Mouse (Mus musculus) intestine, postnatal 0 days (tissue): Measurements from ENCODE around the gene Eif4enif1. TPM values are rescaled to one million over a fixed set of nuclear protein-coding genes. Genes with fewer than 3 reads are reported as not detected.
"Not testable (repeated sequence)": the region's sequence is repeated elsewhere in the genome, so short reads cannot be mapped to it uniquely, and the experiment has no call there.

ENCODE experiments used
- ATAC-seq: fragments of 200-750 bp; cut with Nextera tagmentation; 2 replicates; pipeline ENCODE4 v1.8.0; 2017; ENCODE audit warnings: mild to moderate bottlenecking, moderate TSS enrichment, moderate library complexity
- H3K27ac ChIP-seq: fragments of 300-500 bp; sonication (generic); 2 replicates; pipeline ENCODE4 v1.5.1; 2014; ENCODE audit warnings: mild to moderate bottlenecking, low read depth, low read length, moderate library complexity
- H3K27me3 ChIP-seq: fragments of 300-500 bp; sonication (generic); replicated peaks from 2 replicates; pipeline ENCODE4 v1.6.1; 2014; ENCODE audit warnings: low read length, mixed read lengths; ENCODE audit not compliant: control insufficient read depth, insufficient read depth
- H3K36me3 ChIP-seq: fragments of 300-500 bp; sonication (generic); 2 replicates; pipeline ENCODE4 v1.6.1; 2014; ENCODE audit warnings: mild to moderate bottlenecking, moderate library complexity; ENCODE audit not compliant: control insufficient read depth, insufficient read depth
- H3K4me1 ChIP-seq: fragments of 300-500 bp; sonication (generic); replicated peaks from 2 replicates; pipeline ENCODE4 v1.6.1; 2014; ENCODE audit warnings: antibody characterized with exemption, low read length, mixed read lengths; ENCODE audit not compliant: control insufficient read depth, insufficient read depth
- H3K4me2 ChIP-seq: fragments of 300-500 bp; sonication (generic); replicated peaks from 2 replicates; pipeline ENCODE4 v1.6.1; 2014; ENCODE audit warnings: low read depth, mild to moderate bottlenecking, moderate library complexity
- H3K4me3 ChIP-seq: fragments of 300-500 bp; sonication (generic); 2 replicates; pipeline ENCODE4 v1.5.1; 2014; ENCODE audit warnings: low read depth, low read length
- H3K9ac ChIP-seq: fragments of 300-500 bp; sonication (generic); 2 replicates; pipeline ENCODE4 v1.6.1; 2014; ENCODE audit warnings: mild to moderate bottlenecking, low read depth, low read length
- H3K9me3 ChIP-seq: fragments of 300-500 bp; sonication (generic); 2 replicates; pipeline ENCODE4 v1.6.1; 2016; ENCODE audit warnings: mixed run types; ENCODE audit not compliant: control insufficient read depth
- WGBS: fragments of 180-500 bp; shearing (Covaris S2); extraction: QIAGEN DNeasy Blood & Tissue Kit; methylation state at CpG from one replicate; pipeline ENCODE4 v1.1.7; 2014; 5-methylcytosine and 5-hydroxymethylcytosine counted together
- polyA plus RNA-seq: library from polyadenylated mRNA; unstranded; fragments of >200 nt; fragmentation: Nextera tagmentation; extraction: Ambion mirVana; gene quantifications from 2 replicates; pipeline ENCODE4 v1.2.1, GENCODE M21; 2015

Gene Eif4enif1
- polyA plus RNA-seq, 1 experiment from 2014 or later, result 14.3 TPM

GRCm38 (mm10) chr11:3165210-3165782 is 36.9 kb upstream of the Eif4enif1 start:
- ATAC-seq, result peak; percentile 22
- H3K4me3 ChIP-seq, H3K27ac ChIP-seq, H3K9ac ChIP-seq, H3K4me1 ChIP-seq, H3K4me2 ChIP-seq, H3K27me3 ChIP-seq, H3K36me3 ChIP-seq: not testable (repeated sequence)
- peaks cover 15% of the 10 kb centered on the region for H3K9me3 ChIP-seq
- WGBS, result 79% methylated on average over 3 of the region's 5 CpGs

- H3K9ac ChIP-seq, H3K4me3 ChIP-seq, H3K27ac ChIP-seq, H3K36me3 ChIP-seq, H3K4me1 ChIP-seq, H3K4me2 ChIP-seq, ATAC-seq, H3K27me3 ChIP-seq: not testable (repeated sequence)
- H3K9me3 ChIP-seq, result peaks cover 14% of the 10 kb centered on the region
Measured at GRCm38 (mm10) chr11:3166321-3166720, 35.9 kb upstream of the Eif4enif1 start.

GRCm38 (mm10) chr11:3167129-3167528 is 35.1 kb upstream of the Eif4enif1 start:
- 95% methylated on average over 4 of the region's 4 CpGs for WGBS
- not testable (repeated sequence) for H3K4me2 ChIP-seq, H3K4me1 ChIP-seq, H3K36me3 ChIP-seq, H3K27me3 ChIP-seq, H3K27ac ChIP-seq, H3K4me3 ChIP-seq, H3K9ac ChIP-seq
- H3K9me3 ChIP-seq, result peaks cover 18% of the 10 kb centered on the region
- ATAC-seq, result peak; percentile 11; the same call in 1 of the 2 replicates

GRCm38 (mm10) chr11:3167571-3168001 is 34.6 kb upstream of the Eif4enif1 start:
- WGBS, result 75% methylated on average over 4 of the region's 4 CpGs
- ATAC-seq, result peak; percentile 7; the same call in 1 of the 2 replicates
- H3K36me3 ChIP-seq, H3K27ac ChIP-seq, H3K4me3 ChIP-seq, H3K4me2 ChIP-seq, H3K27me3 ChIP-seq, H3K9ac ChIP-seq, H3K4me1 ChIP-seq: not testable (repeated sequence)
- H3K9me3 ChIP-seq, result peaks cover 14% of the 10 kb centered on the region

GRCm38 (mm10) chr11:3169042-3169441 is 33.1 kb upstream of the Eif4enif1 start:
- WGBS, result 60% methylated on average over 2 of the region's 2 CpGs
- not testable (repeated sequence) for H3K4me1 ChIP-seq, H3K36me3 ChIP-seq, H3K27ac ChIP-seq, H3K9ac ChIP-seq, H3K27me3 ChIP-seq, H3K4me3 ChIP-seq, H3K4me2 ChIP-seq
- ATAC-seq, result peak; percentile 17; the same call in 1 of the 2 replicates
- peaks cover 20% of the 10 kb centered on the region for H3K9me3 ChIP-seq

- H3K4me2 ChIP-seq, H3K27ac ChIP-seq, H3K36me3 ChIP-seq, H3K9ac ChIP-seq, ATAC-seq, H3K27me3 ChIP-seq, H3K4me1 ChIP-seq, H3K4me3 ChIP-seq: not testable (repeated sequence)
- WGBS, result 75% methylated on average over 1 of the region's 1 CpGs
- peaks cover 16% of the 10 kb centered on the region for H3K9me3 ChIP-seq
Measured at GRCm38 (mm10) chr11:3171931-3172330, 30.3 kb upstream of the Eif4enif1 start.

GRCm38 (mm10) chr11:3172526-3172925 is 29.7 kb upstream of the Eif4enif1 start:
- not testable (repeated sequence) for H3K4me2 ChIP-seq, ATAC-seq, H3K27me3 ChIP-seq, H3K4me1 ChIP-seq, H3K36me3 ChIP-seq, H3K4me3 ChIP-seq, H3K9ac ChIP-seq, H3K27ac ChIP-seq
- H3K9me3 ChIP-seq, result peaks cover 16% of the 10 kb centered on the region
- WGBS, result 31% methylated on average over 3 of the region's 6 CpGs

- not testable (repeated sequence) for H3K9ac ChIP-seq, H3K27ac ChIP-seq, H3K4me3 ChIP-seq, H3K36me3 ChIP-seq, H3K4me2 ChIP-seq, H3K4me1 ChIP-seq, H3K27me3 ChIP-seq
- peak; percentile 46 for ATAC-seq
- 79% methylated on average over 11 of the region's 11 CpGs for WGBS
- peaks cover 14% of the 10 kb centered on the region for H3K9me3 ChIP-seq
Measured at GRCm38 (mm10) chr11:3173425-3174318, 28.5 kb upstream of the Eif4enif1 start.

GRCm38 (mm10) chr11:3178968-3179725 is 23.0 kb upstream of the Eif4enif1 start:
- H3K4me2 ChIP-seq, H3K9me3 ChIP-seq, H3K36me3 ChIP-seq, H3K9ac ChIP-seq, ATAC-seq, H3K27ac ChIP-seq, H3K4me1 ChIP-seq, H3K4me3 ChIP-seq, H3K27me3 ChIP-seq: not testable (repeated sequence)
- 82% methylated on average over 6 of the region's 6 CpGs for WGBS
